Mouse (Mus musculus): ENCODE measurements around the gene Rab33b. TPM values are rescaled to one million over a fixed set of nuclear protein-coding genes. Genes with fewer than 3 reads are reported as not detected.

The Rab33b gene
- polyA plus RNA-seq, 1 experiment = 21.7 TPM

- Histone ChIP-seq H3K4me3 (ENCODE audit: insufficient read depth, low read length) (no peak overlapping the region), H3K27ac (ENCODE audit: insufficient read depth, low read length) (no peak overlapping the region), H3K4me1 (ENCODE audit: control insufficient read depth, insufficient read depth, low read length) (no peaks in the 10 kb centered on the region; the same call in 1 of the 2 replicates)
- no peak for TF ChIP-seq POLR2A (IDR thresholded peaks at IDR 0.05; ENCODE audit: extremely low read depth, insufficient read depth, low read length)
Observed at GRCm38 (mm10) chr3:51526891-51527290, 43.2 kb downstream of the Rab33b start.

DNA sequence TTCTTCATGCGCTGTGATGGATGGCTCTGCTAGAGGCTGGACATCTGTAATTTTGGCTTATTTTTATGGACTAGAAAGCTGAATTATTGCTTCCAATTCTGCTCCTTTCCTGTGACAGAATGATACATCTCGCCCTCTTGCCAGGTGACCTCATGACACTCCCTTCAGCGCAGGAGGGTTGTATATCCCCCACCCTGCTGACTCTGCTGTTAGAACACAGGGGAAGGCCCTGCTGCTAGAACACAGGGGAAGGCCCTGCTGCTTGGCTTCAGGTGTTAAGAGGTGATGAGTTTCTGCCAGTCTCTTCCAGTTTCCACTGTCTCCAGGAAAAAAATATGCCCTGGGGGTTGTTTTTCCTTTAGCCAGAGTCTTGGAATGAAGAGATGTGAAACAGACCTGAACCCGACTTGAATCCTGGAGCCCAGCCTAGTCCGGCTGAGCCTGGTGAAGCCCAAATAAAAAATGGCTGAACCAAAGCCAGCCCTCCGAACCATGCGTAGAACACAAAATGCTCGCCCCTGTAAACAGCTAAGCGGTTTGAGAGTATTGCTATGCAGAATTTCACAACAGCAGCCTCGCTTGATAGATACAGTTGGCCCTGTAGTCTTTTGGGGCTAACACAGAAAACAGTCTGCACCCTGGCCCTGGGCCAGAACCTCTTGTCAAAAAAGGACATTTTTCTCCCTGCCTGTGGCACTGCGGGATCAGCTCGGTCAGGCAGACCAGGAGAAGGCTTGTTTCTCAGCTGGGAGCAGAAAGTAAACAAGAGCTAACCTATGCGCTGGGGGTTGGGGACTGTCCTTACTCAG, 48.0 kb downstream of the Rab33b start:
- no peaks in the 10 kb centered on the region; the same call in 1 of the 2 replicates for H3K4me1 ChIP-seq (ENCODE audit: control insufficient read depth, insufficient read depth, low read length)
- no peak for TF ChIP-seq POLR2A (IDR thresholded peaks at IDR 0.05; ENCODE audit: extremely low read depth, insufficient read depth, low read length)
- TF ChIP-seq CTCF (IDR thresholded peaks at IDR 0.05; ENCODE audit: extremely low read depth, insufficient read depth, low read length) = no peak

GRCm38 (mm10) chr3:51532282-51532620, 48.5 kb downstream of the Rab33b start:
- no peak overlapping the region for H3K4me3 ChIP-seq (ENCODE audit: insufficient read depth, low read length)
- no peak for TF ChIP-seq POLR2A (IDR thresholded peaks at IDR 0.05; ENCODE audit: extremely low read depth, insufficient read depth, low read length)
- no peak for TF ChIP-seq CTCF (IDR thresholded peaks at IDR 0.05; ENCODE audit: extremely low read depth, insufficient read depth, low read length)
- no peak overlapping the region; the same call in 1 of the 2 replicates for H3K27ac ChIP-seq (ENCODE audit: insufficient read depth, low read length)

More for the DNA sequence above, 48.0 kb downstream of the Rab33b start:
- Histone ChIP-seq H3K4me3 (ENCODE audit: insufficient read depth, low read length) (no peak overlapping the region), H3K27ac (ENCODE audit: insufficient read depth, low read length) (no peak overlapping the region; the same call in none of the 2 replicates)

GRCm38 (mm10) chr3:51533573-51533972, 49.9 kb downstream of the Rab33b start:
- Histone ChIP-seq H3K4me3 (ENCODE audit: insufficient read depth, low read length) (no peak overlapping the region), H3K4me1 (ENCODE audit: control insufficient read depth, insufficient read depth, low read length) (no peaks in the 10 kb centered on the region; the same call in 1 of the 2 replicates), H3K27ac (ENCODE audit: insufficient read depth, low read length) (no peak overlapping the region)
- TF ChIP-seq CTCF (IDR thresholded peaks at IDR 0.05; ENCODE audit: extremely low read depth, insufficient read depth, low read length) (no peak), POLR2A (IDR thresholded peaks at IDR 0.05; ENCODE audit: extremely low read depth, insufficient read depth, low read length) (no peak)

More at GRCm38 (mm10) chr3:51532282-51532620, 48.5 kb downstream of the Rab33b start:
- no peaks in the 10 kb centered on the region; the same call in 1 of the 2 replicates for H3K4me1 ChIP-seq (ENCODE audit: control insufficient read depth, insufficient read depth, low read length)

DNA sequence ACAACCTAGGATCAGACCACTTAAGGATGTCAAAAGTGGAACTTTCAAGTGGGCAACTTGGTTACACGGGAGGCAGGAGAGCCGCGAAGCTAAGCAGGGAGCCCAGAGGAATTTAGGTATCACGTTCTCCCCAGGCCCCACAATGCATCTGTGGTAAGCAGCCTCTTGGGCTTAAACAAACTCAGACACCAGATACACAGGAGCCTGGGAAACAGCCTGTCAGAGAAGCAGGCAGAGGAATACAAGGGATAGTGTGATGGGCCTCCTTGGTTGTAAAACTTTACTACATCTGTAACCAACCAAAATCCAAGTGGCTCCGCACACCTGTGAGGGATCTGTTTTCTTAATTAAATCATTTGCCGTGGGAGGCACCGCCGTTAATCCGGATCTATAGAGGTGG, 50.3 kb downstream of the Rab33b start:
- Histone ChIP-seq H3K27ac (ENCODE audit: insufficient read depth, low read length) (no peak overlapping the region), H3K4me1 (ENCODE audit: control insufficient read depth, insufficient read depth, low read length) (no peaks in the 10 kb centered on the region; the same call in 1 of the 2 replicates), H3K4me3 (ENCODE audit: insufficient read depth, low read length) (no peak overlapping the region)
- no peak for TF ChIP-seq POLR2A (IDR thresholded peaks at IDR 0.05; ENCODE audit: extremely low read depth, insufficient read depth, low read length)

DNA sequence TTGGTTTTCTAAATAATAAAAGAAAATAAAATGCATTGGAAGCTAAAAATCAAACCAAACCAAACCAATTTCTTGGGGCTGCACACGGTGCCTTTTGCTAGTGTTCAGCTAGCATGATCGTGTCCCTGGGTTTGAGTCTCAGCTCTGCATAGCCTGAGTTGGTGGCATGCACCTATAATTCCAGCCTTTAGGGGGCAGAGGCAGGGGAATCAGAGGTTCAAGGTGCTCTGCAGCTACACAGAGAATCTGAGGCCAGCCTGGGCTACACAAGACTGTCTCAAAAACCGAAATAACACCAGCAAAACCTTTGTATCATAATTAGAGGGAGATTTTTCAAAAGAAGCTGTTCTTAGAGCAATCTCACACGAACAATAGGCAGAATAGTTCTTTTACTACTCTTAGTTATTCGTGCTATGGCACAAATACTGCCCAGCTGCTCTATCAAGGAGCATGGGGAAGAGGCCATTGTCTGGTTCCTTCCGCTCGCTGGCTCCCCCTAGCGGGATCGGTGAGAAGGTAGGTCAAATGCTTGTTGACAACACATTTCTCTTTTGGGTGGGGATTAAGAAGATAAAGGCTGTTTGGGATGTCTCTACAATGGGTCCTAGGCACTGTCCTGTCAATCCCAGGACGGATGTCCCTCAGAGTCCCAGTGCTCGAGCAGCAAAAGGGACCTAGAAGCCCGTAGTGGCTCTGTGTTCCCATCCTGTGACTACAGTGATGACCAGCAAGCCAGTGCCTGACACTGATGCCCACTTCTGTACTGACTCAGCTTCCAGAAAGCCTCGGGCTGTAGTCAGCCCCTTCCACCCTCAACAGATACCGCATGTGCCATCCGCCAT, 56.1 kb downstream of the Rab33b start:
- H3K4me3 ChIP-seq (ENCODE audit: insufficient read depth, low read length) = no peak overlapping the region
- no peaks in the 10 kb centered on the region for H3K4me1 ChIP-seq (ENCODE audit: control insufficient read depth, insufficient read depth, low read length)
- H3K27ac ChIP-seq (ENCODE audit: insufficient read depth, low read length) = no peak overlapping the region
- no peak for TF ChIP-seq POLR2A (IDR thresholded peaks at IDR 0.05; ENCODE audit: extremely low read depth, insufficient read depth, low read length)
- TF ChIP-seq CTCF (IDR thresholded peaks at IDR 0.05; ENCODE audit: extremely low read depth, insufficient read depth, low read length) = peak; percentile 69

DNA sequence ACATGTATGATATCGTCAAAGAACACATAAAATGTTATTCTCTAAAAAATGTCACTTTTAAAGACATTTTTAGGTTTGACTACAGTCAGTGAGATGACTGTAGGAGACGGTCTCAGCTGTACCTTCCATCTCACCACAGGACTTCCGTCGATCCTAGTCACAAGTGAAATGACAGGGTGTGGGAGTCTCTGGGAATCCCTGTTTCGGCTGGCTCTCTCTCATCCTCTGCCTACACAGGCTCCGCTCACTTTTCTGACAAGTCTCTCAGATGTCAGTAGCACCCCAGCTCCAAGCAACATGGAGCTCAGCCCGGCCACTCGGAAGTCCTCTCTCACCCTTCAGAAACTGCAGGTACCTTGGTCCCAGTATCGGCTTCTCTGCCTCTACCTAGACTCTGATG, 56.9 kb downstream of the Rab33b start:
- no peak for TF ChIP-seq POLR2A (IDR thresholded peaks at IDR 0.05; ENCODE audit: extremely low read depth, insufficient read depth, low read length)
- TF ChIP-seq CTCF (IDR thresholded peaks at IDR 0.05; ENCODE audit: extremely low read depth, insufficient read depth, low read length) = no peak
- H3K4me3 ChIP-seq (ENCODE audit: insufficient read depth, low read length) = no peak overlapping the region
- no peaks in the 10 kb centered on the region for H3K4me1 ChIP-seq (ENCODE audit: control insufficient read depth, insufficient read depth, low read length)
- no peak overlapping the region for H3K27ac ChIP-seq (ENCODE audit: insufficient read depth, low read length)

DNA sequence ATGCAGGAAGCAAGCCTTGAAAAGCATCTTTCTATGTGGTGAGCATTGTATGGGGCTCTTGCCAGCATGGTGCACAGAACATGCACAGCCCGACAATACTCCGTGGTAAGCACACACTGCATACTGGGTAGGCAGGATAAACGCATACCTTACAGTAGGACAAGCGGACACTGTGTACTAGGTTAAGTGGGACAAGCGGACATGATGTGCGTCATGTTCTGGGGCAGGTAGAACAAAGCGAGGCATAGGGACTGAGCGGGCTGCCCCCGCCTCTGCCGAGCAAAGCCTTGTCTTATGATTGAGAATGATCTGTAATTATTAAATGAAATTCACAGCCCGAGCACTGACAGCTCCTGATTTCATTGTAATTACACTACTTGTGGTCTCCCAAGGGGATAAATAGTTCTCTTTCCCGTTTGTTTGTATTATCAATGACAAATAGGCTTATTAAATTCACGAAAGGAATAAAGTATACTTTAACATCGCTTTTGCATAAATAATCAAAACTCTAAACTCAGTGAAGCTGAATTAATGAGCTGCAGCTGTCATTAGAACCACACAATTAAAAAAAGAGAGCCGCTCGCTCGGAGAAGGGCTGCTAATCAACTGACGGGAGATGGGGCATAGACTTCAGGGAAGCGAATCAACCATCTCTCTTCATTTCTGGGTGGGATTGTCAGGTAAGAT, 60.9 kb downstream of the Rab33b start:
- Histone ChIP-seq H3K4me1 (ENCODE audit: control insufficient read depth, insufficient read depth, low read length) (no peaks in the 10 kb centered on the region), H3K27ac (ENCODE audit: insufficient read depth, low read length) (no peak overlapping the region), H3K4me3 (ENCODE audit: insufficient read depth, low read length) (no peak overlapping the region)
- TF ChIP-seq POLR2A (IDR thresholded peaks at IDR 0.05; ENCODE audit: extremely low read depth, insufficient read depth, low read length) (no peak), CTCF (IDR thresholded peaks at IDR 0.05; ENCODE audit: extremely low read depth, insufficient read depth, low read length) (no peak)

Other genes with a start within 250 kb of the Rab33b start
- gene Elf2, start 143.3 kb upstream of the Rab33b start, polyA plus RNA-seq (2012; rRNA removed) = 25.9 and 26.8 TPM in 2 replicates
- gene Mgarp, start 87.2 kb upstream of the Rab33b start, polyA plus RNA-seq (2012; rRNA removed) = 0.08 TPM in 1 of 2 replicates, not detected in the other
- 450 and 485 TPM in 2 replicates for gene Ndufc1, start 74.9 kb upstream of the Rab33b start, polyA plus RNA-seq (2012; rRNA removed)
- 20.7 and 22.2 TPM in 2 replicates for gene Naa15, start 68.8 kb upstream of the Rab33b start, polyA plus RNA-seq (2012; rRNA removed)
- gene Setd7, start 77.0 kb downstream of the Rab33b start, polyA plus RNA-seq (2012; rRNA removed) = 63.4 and 65.4 TPM in 2 replicates
- 0.13 and 0.40 TPM in 2 replicates for gene Mgst2, start 176.4 kb downstream of the Rab33b start, polyA plus RNA-seq (2012; rRNA removed)